6 mouse cellular contexts compared by ENCODE assay signal in the genomic region with DNA sequence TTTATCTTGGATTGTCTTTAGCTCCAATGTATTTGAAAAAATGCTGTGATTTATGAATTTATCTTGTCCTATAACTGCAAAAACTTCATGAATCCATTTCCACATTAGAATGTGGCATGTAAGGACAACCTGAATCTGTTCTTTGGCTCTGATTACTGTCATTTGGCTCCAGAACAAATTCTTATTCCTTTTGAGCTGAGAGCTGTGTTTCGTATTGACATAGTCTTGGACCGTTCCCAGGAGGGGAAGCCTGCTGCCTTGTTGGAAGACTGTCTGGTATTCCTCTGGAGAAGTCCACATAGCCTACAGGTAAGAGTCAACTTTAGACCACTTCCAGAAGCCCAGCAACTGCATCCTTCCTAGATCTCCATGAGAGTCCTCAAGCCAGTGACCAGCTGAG.
"Had no signal": no experiment of that assay in that cellular context is flagged by ENCODE, and none has a peak within 500 bp of the region (broad histone marks: within the 10 kb centered on the region; RNA-seq: fewer than 3 reads in every experiment).

No protein-coding gene starts in this region.

- DNase-seq: kidney, postnatal 14 days; liver; liver, embryonic 13.5 days; liver, postnatal 0 days; lung, postnatal 36 days; thymus, postnatal 4 days had no signal
